Mouse (Mus musculus): ENCODE data around the gene Sbk3.

GRCm38 (mm10) chr7:5020685-5021084 is 49.7 kb upstream of the Sbk3 start:
- TF ChIP-seq CTCF (IDR thresholded peaks at IDR 0.05; ENCODE audit: insufficient read depth, low read depth, low read length) = no peak
- no peak for TF ChIP-seq POLR2A (IDR thresholded peaks at IDR 0.05; ENCODE audit: insufficient read depth, low read depth, low read length)
